In the genomic region with DNA sequence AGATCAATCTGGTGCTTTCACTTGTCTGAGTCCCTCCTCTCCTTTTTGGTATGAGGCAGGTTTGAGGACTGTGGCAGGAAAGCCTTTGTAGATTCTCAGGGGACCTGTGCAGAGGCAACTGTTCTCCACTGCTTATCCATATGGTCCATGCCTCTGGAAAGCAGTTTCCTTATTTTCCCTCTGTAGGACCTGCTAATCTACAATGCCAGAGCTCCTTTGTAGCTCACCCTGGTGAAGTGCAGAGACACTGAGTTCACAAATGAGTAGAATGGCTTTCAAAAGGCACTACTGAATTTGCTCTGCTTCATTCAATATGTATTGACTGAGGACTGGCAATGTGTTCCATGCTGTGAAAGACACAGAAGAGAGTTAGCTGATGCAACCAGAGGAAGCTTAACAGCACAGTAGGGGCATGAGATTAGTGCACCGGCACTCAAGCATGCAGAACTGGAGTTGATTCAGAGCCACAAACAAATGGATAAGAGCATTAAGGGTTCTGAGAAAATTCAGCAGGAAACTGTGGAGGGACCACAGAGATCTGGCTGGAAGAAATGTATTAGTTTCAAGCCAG, we compare ENCODE assay signal across 16 mouse cellular contexts.
A peak's percentile ranks its signal among the peaks of the same experiment; 100 is the strongest.
DNase-seq lines count a peak whose midpoint lies in the region; ATAC-seq lines count a peak whose summit lies in the region.
"Had no signal": no experiment of that assay in that cellular context is flagged by ENCODE, and none has a peak within 500 bp of the region (broad histone marks: within the 10 kb centered on the region; RNA-seq: fewer than 3 reads in every experiment).

No protein-coding gene starts in this region.

- ATAC-seq in forebrain, embryonic 12.5 days (ENCODE audit: low FRiP score): no peak
- peak; percentile 34; the same call in 1 of the 2 replicates for ATAC-seq in forebrain, embryonic 14.5 days
- ATAC-seq in midbrain, embryonic 14.5 days (ENCODE audit: low FRiP score, low TSS enrichment): no peak
- no peak for ATAC-seq in CD4-positive, CD25-positive, alpha-beta regulatory T cell, adult 4 months
- ATAC-seq: intestine, embryonic 16.5 days had no signal

- intact Hi-C loops in heart, postnatal 10 days (cut with DNase I): no loop called here

- peak; percentile 15 for DNase-seq in forebrain, embryonic 10.5 days (ENCODE audit: extremely low spot score, low spot score)
- peak; percentile 8 for DNase-seq in brain, adult 2 months (ENCODE audit: low read depth, low spot score)
- peak; percentile 28 for DNase-seq in forebrain, embryonic 14.5 days (ENCODE audit: low spot score)
- peak; percentile 14 for DNase-seq in midbrain, embryonic 14.5 days
- DNase-seq in heart, postnatal 10 days: no peak
- DNase-seq in gastrocnemius, postnatal 4 days (ENCODE audit: low spot score in 2 of 2): no peak
- DNase-seq: B cell, adult 2 months; cerebellum, adult 9-10 months; heart, postnatal 14 days; lung, embryonic 14.5 days; right cerebral cortex, postnatal 25 days had no signal

- H3K27me3 ChIP-seq in forebrain, embryonic 10.5 days (ENCODE audit: poor library complexity, severe bottlenecking): no peaks in the 10 kb centered on the region; the same call in 1 of the 2 replicates
- no peaks in the 10 kb centered on the region for H3K27me3 ChIP-seq in forebrain, embryonic 12.5 days
- no peaks in the 10 kb centered on the region for H3K27me3 ChIP-seq in forebrain, embryonic 14.5 days (replicated peaks; ENCODE audit: control insufficient read depth, insufficient read depth, low read length)
- H3K27me3 ChIP-seq in midbrain, embryonic 14.5 days (ENCODE audit: control insufficient read depth, insufficient read depth, low read length): no peaks in the 10 kb centered on the region
- H3K27me3 ChIP-seq: embryonic facial prominence, embryonic 12.5 days had no signal

- 8% methylated on average over 1 of the region's 1 CpGs for WGBS in forebrain, embryonic 10.5 days
- 2% methylated on average over 1 of the region's 1 CpGs for WGBS in forebrain, embryonic 12.5 days
- WGBS in forebrain, embryonic 14.5 days: 7% methylated on average over 1 of the region's 1 CpGs
- WGBS in midbrain, embryonic 14.5 days: 2% methylated on average over 1 of the region's 1 CpGs

- H3K36me3 ChIP-seq in forebrain, embryonic 10.5 days (replicated peaks): no peaks in the 10 kb centered on the region
- H3K36me3 ChIP-seq in forebrain, embryonic 12.5 days (replicated peaks): no peaks in the 10 kb centered on the region
- no peaks in the 10 kb centered on the region for H3K36me3 ChIP-seq in forebrain, embryonic 14.5 days (ENCODE audit: control insufficient read depth, insufficient read depth, low read length)
- H3K36me3 ChIP-seq in midbrain, embryonic 14.5 days (ENCODE audit: control insufficient read depth, insufficient read depth, low read length): no peaks in the 10 kb centered on the region
- H3K36me3 ChIP-seq: embryonic facial prominence, embryonic 12.5 days had no signal

- no peak overlapping the region for H3K27ac ChIP-seq in forebrain, embryonic 10.5 days
- no peak overlapping the region for H3K27ac ChIP-seq in forebrain, embryonic 12.5 days
- no peak overlapping the region for H3K27ac ChIP-seq in forebrain, embryonic 14.5 days (ENCODE audit: low read depth, low read length)
- no peak overlapping the region for H3K27ac ChIP-seq in midbrain, embryonic 14.5 days (replicated peaks; ENCODE audit: low read depth, low read length)
- H3K27ac ChIP-seq: embryonic facial prominence, embryonic 12.5 days had no signal

- H3K4me3 ChIP-seq in forebrain, embryonic 10.5 days: no peak overlapping the region
- H3K4me3 ChIP-seq in forebrain, embryonic 12.5 days (replicated peaks): no peak overlapping the region
- no peak overlapping the region for H3K4me3 ChIP-seq in forebrain, embryonic 14.5 days (ENCODE audit: low read depth, low read length)
- H3K4me3 ChIP-seq in midbrain, embryonic 14.5 days (replicated peaks; ENCODE audit: low read depth, low read length): no peak overlapping the region
- H3K4me3 ChIP-seq: embryonic facial prominence, embryonic 12.5 days had no signal

- no peaks in the 10 kb centered on the region for H3K9me3 ChIP-seq in forebrain, embryonic 10.5 days
- H3K9me3 ChIP-seq in forebrain, embryonic 12.5 days: no peaks in the 10 kb centered on the region
- H3K9me3 ChIP-seq in forebrain, embryonic 14.5 days (replicated peaks; ENCODE audit: control insufficient read depth, low read length): no peaks in the 10 kb centered on the region
- no peaks in the 10 kb centered on the region for H3K9me3 ChIP-seq in midbrain, embryonic 14.5 days (ENCODE audit: control insufficient read depth, low read length)
- H3K9me3 ChIP-seq: embryonic facial prominence, embryonic 12.5 days had no signal

- H3K4me1 ChIP-seq in forebrain, embryonic 10.5 days: peaks cover 11% of the 10 kb centered on the region; the same call in 1 of the 2 replicates
- H3K4me1 ChIP-seq in forebrain, embryonic 12.5 days: peaks cover 5% of the 10 kb centered on the region; the same call in 1 of the 2 replicates
- no peaks in the 10 kb centered on the region for H3K4me1 ChIP-seq in forebrain, embryonic 14.5 days (ENCODE audit: control insufficient read depth, insufficient read depth, low read length)
- no peaks in the 10 kb centered on the region for H3K4me1 ChIP-seq in midbrain, embryonic 14.5 days (ENCODE audit: control insufficient read depth, insufficient read depth, low read length)
- H3K4me1 ChIP-seq: embryonic facial prominence, embryonic 12.5 days had no signal

- H3K4me2 ChIP-seq in forebrain, embryonic 12.5 days: no peak overlapping the region
- no peak overlapping the region for H3K4me2 ChIP-seq in forebrain, embryonic 14.5 days (ENCODE audit: low read length)
- H3K4me2 ChIP-seq in midbrain, embryonic 14.5 days (ENCODE audit: low read length): no peak overlapping the region
- H3K4me2 ChIP-seq: embryonic facial prominence, embryonic 12.5 days; liver, embryonic 11.5 days; lung, embryonic 14.5 days had no signal

- no peak overlapping the region for H3K9ac ChIP-seq in forebrain, embryonic 12.5 days
- H3K9ac ChIP-seq in forebrain, embryonic 14.5 days (ENCODE audit: low read length): no peak overlapping the region
- no peak overlapping the region for H3K9ac ChIP-seq in midbrain, embryonic 14.5 days (replicated peaks; ENCODE audit: low read length)
- H3K9ac ChIP-seq: embryonic facial prominence, embryonic 12.5 days; lung, embryonic 14.5 days had no signal

Comparison
In these comparisons a context has a peak if more than half of its experiments do, and no peak if none do; other contexts are left out.
1. DNase-seq: peak in forebrain, embryonic 10.5 days (single experiment), brain, adult 2 months (single experiment), forebrain, embryonic 14.5 days (single experiment) and midbrain, embryonic 14.5 days (single experiment); none in heart, postnatal 10 days (0 of 2) and gastrocnemius, postnatal 4 days (0 of 2).